Mouse (Mus musculus) spleen, adult 2 months (tissue): ENCODE data around the gene Hjurp. TPM values are rescaled to one million over a fixed set of nuclear protein-coding genes. Genes with fewer than 3 reads are reported as not detected.

Source experiments
- DNase-seq, 2 experiments: peaks; one replicate each; pipeline versions ENCODE4 v3.0.0 to v3.0.0-alpha.2; 2012 to 2021; ENCODE audit warnings: low spot score in 2 of 2, low read depth in 1 of 2
- H3K27ac ChIP-seq: fragments of 200-500 bp; 2 replicates; pipeline ENCODE4 v1.5.1; 2012; ENCODE audit warnings: low read length, inconsistent platforms; ENCODE audit not compliant: insufficient read depth
- H3K27me3 ChIP-seq: fragments of 200-500 bp; 2 replicates; pipeline ENCODE4 v1.6.1; 2012; ENCODE audit warnings: mild to moderate bottlenecking, moderate library complexity, low read length, inconsistent platforms; ENCODE audit not compliant: control insufficient read depth, insufficient read depth
- H3K36me3 ChIP-seq: fragments of 200-500 bp; 2 replicates; pipeline ENCODE4 v1.6.1; 2012; ENCODE audit warnings: mild to moderate bottlenecking, low read length, inconsistent platforms; ENCODE audit not compliant: control insufficient read depth, insufficient read depth
- H3K4me1 ChIP-seq: fragments of 200-500 bp; 2 replicates; pipeline ENCODE4 v1.6.1; 2011; ENCODE audit warnings: inconsistent platforms; ENCODE audit not compliant: control insufficient read depth, insufficient read depth, insufficient read length
- H3K4me3 ChIP-seq: fragments of 200-500 bp; 2 replicates; pipeline ENCODE4 v1.5.1; 2011; ENCODE audit warnings: mild to moderate bottlenecking, inconsistent platforms; ENCODE audit not compliant: insufficient read depth, insufficient read length; ENCODE audit errors: extremely low read depth
- CTCF ChIP-seq: fragments of 200-500 bp; IDR thresholded peaks from 2 replicates; pipeline ENCODE4 v1.5.1; 2011; ENCODE audit warnings: mild to moderate bottlenecking, inconsistent platforms; ENCODE audit not compliant: insufficient read depth, insufficient read length, insufficient replicate concordance; ENCODE audit errors: extremely low read depth
- POLR2A ChIP-seq: fragments of 200-500 bp; IDR thresholded peaks from 2 replicates; pipeline ENCODE4 v1.6.1; 2011; ENCODE audit warnings: low read depth, low read length, inconsistent platforms
- WGBS: fragments of 180-500 bp; shearing (Covaris S2); methylation state at CpG from one replicate; pipeline ENCODE4 v1.1.7; 2018; 5-methylcytosine and 5-hydroxymethylcytosine counted together
- polyA plus RNA-seq: library from polyadenylated mRNA; depleted of rRNA; stranded (reverse); fragments of >200 nt; gene quantifications from 2 replicates; pipeline ENCODE4 v1.2.3, GENCODE M21; 2012

Gene Hjurp
- polyA plus RNA-seq, 1 experiment, result 47.2 TPM

- 68% methylated on average over 5 of the region's 5 CpGs for WGBS
- Histone ChIP-seq H3K4me3 (no peak overlapping the region), H3K27ac (no peak overlapping the region), H3K27me3 (no peaks in the 10 kb centered on the region), H3K36me3 (no peaks in the 10 kb centered on the region), H3K4me1 (no peaks in the 10 kb centered on the region)
- DNase-seq, result no peak
- no peak for TF ChIP-seq CTCF
Measured at GRCm38 (mm10) chr1:88243861-88244260, 33.6 kb downstream of the Hjurp start.

DNA sequence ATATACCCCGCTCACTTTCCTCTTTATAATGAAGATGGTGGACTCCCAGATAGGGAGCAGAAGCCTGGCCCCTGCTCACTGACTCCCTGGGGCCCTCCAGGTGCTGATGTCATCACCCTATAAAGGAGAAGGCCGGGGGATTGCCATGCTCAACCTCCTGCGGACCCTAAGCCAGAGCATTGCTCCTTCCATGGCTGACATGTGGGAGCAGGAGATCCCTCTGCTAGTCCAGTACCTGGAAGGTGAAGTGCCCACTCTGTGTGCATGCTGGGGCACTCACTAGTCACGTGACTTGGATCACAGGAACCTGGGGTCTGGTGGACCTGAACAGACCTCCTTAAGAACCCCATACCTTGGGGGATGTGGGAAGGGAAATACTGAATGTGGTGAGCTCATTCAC lies 36.9 kb downstream of the Hjurp start:
- Histone ChIP-seq H3K4me3 (no peak overlapping the region), H3K27ac (no peak overlapping the region), H3K36me3 (no peaks in the 10 kb centered on the region), H3K27me3 (no peaks in the 10 kb centered on the region), H3K4me1 (no peaks in the 10 kb centered on the region)
- TF ChIP-seq CTCF, result no peak
- no peak for TF ChIP-seq POLR2A
- no peak for DNase-seq
- 78% methylated on average over 4 of the region's 4 CpGs for WGBS

GRCm38 (mm10) chr1:88240072-88240471 lies 37.4 kb downstream of the Hjurp start:
- Histone ChIP-seq H3K27ac (no peak overlapping the region), H3K36me3 (no peaks in the 10 kb centered on the region), H3K27me3 (no peaks in the 10 kb centered on the region), H3K4me3 (no peak overlapping the region), H3K4me1 (no peaks in the 10 kb centered on the region)
- TF ChIP-seq CTCF, result no peak
- TF ChIP-seq POLR2A, result no peak
- 76% methylated on average over 5 of the region's 5 CpGs for WGBS
- no peak for DNase-seq

DNA sequence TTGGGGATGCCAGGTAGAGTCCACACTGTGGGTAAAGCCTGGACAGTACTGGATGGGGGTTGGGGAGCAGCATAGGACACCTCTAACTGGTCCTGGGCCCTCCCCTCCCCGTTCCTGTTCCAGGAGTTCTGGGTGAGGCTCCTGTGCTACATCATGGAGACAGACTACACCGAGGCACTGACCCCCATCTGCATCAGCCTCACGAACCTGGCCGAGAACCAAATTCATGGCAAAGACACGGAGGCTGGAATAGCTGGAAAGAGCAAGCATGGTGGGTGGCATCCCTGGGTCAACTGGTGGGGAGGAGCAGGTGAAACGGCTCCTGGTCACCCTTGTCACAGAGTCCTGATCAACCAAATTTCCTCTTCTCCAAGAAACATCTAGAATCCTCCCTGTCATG lies 38.7 kb downstream of the Hjurp start:
- Histone ChIP-seq H3K4me3 (no peak overlapping the region), H3K27ac (no peak overlapping the region), H3K4me1 (no peaks in the 10 kb centered on the region), H3K27me3 (no peaks in the 10 kb centered on the region), H3K36me3 (no peaks in the 10 kb centered on the region)
- TF ChIP-seq POLR2A, result no peak
- no peak for TF ChIP-seq CTCF
- DNase-seq, result no peak
- WGBS, result 76% methylated on average over 6 of the region's 6 CpGs

- TF ChIP-seq CTCF (no peak), POLR2A (no peak)
- Histone ChIP-seq H3K4me1 (no peaks in the 10 kb centered on the region), H3K27me3 (no peaks in the 10 kb centered on the region), H3K36me3 (no peaks in the 10 kb centered on the region), H3K27ac (no peak overlapping the region), H3K4me3 (no peak overlapping the region)
- 76% methylated on average over 5 of the region's 5 CpGs for WGBS
- no peak for DNase-seq
Measured at GRCm38 (mm10) chr1:88237311-88237710, 40.1 kb downstream of the Hjurp start.

DNA sequence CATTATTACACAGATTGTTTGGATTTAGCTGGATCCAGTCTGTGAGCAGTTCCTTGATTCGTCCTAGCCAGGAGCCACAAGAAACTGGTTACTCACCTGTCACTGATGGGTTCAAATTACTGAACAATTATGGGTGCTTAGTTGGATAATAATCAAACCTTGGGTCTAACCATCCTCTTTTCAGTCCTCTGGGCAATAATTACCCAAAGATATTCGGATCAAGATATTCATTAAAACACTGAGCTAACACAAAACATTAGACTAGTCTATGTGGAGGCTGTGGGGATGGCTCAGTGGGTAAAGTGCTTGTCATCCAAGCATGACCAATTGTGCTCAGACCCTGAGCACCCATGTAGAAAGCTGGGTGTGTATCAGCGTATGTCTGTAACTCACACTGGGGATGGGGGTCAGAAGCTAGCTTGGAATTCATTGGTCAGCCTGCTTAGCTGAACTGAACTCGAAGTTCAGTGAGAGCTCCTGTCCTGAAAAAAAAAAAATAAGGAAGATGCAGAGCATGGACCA lies 41.5 kb downstream of the Hjurp start:
- Histone ChIP-seq H3K27me3 (no peaks in the 10 kb centered on the region), H3K27ac (no peak overlapping the region), H3K36me3 (no peaks in the 10 kb centered on the region), H3K4me3 (no peak overlapping the region), H3K4me1 (no peaks in the 10 kb centered on the region)
- WGBS, result 62% methylated on average over 4 of the region's 4 CpGs
- DNase-seq, result no peak
- TF ChIP-seq CTCF (no peak), POLR2A (no peak)

DNA sequence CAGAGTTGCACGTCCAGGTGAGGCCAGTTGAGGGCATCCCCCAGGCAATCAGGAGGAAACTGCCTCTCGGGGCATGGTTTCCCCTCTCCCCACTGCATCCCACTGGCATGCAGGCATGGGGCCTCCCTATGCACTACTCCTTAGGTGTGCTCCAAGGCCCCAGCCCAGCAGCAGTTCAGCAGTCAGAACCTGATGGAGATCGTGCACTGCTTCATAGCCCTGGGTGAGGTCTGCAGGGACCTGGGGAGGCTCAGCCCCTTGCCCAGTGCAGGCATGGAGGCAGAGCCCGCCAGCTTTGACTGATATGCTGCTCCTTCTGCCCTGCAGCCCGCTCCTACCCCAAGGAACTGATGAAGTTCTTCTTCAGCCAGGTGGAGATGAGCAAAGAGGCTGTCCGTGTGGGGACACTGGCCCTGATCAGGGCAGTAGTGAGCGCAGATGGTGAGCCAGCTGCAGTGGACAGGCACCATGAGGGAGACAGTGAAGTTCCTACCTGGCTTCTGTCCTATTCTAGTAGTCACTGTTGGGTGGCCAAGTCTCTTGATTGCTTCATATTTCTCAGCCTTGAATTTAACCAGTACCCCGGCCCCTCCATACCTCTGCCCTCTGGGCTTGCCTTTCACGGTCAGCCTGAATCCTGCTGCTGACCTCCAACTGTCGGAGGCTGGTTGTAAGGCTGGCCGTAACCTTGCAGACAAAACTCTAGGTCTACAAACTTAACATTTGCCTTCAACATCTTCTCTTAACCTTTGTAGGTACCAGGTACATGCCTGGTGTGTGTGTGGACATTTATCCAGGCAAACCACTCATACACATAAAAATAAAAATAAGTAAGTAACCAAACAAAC lies 42.2 kb downstream of the Hjurp start:
- H3K27ac ChIP-seq, result no peak overlapping the region
- no peaks in the 10 kb centered on the region for H3K27me3 ChIP-seq
- H3K36me3 ChIP-seq, result no peaks in the 10 kb centered on the region
- WGBS, result 66% methylated on average over 11 of the region's 11 CpGs
- no peaks in the 10 kb centered on the region for H3K4me1 ChIP-seq
- TF ChIP-seq CTCF, result no peak
- TF ChIP-seq POLR2A, result no peak
- H3K4me3 ChIP-seq, result no peak overlapping the region
- no peak for DNase-seq
